Mouse (Mus musculus) ES-E14 (cell line): ENCODE measurements around the gene Zfp865. TPM values are rescaled to one million over a fixed set of nuclear protein-coding genes. Genes with fewer than 3 reads are reported as not detected.

Experiments
- DNase-seq: peaks from one replicate; pipeline ENCODE4 v3.0.0-alpha.2; 2013; ENCODE audit warnings: low read depth, low spot score
- H3K27ac ChIP-seq: 2 replicates; pipeline ENCODE4 v1.5.1; 2012; ENCODE audit warnings: low read depth, mild to moderate bottlenecking, low read length, moderate library complexity, mixed read lengths; ENCODE audit not compliant: poor library complexity, insufficient read depth, severe bottlenecking
- H3K36me3 ChIP-seq: 2 replicates; pipeline ENCODE4 v1.6.1; 2012; ENCODE audit warnings: mild to moderate bottlenecking, low read length, moderate library complexity, mixed read lengths; ENCODE audit not compliant: control insufficient read depth, poor library complexity, insufficient read depth, severe bottlenecking
- H3K4me1 ChIP-seq, 2 experiments: fragments of 150-350 bp in 1 of 2; sonication (generic) in 1 of 2; 2 replicates each; pipeline ENCODE4 v1.6.1; 2012; ENCODE audit warnings: low read length in 2 of 2, mild to moderate bottlenecking in 1 of 2, mixed read lengths in 1 of 2; ENCODE audit not compliant: control insufficient read depth in 2 of 2, insufficient read depth in 2 of 2, poor library complexity in 1 of 2
- H3K4me3 ChIP-seq, 2 experiments: fragments of 150-350 bp in 1 of 2; sonication (generic) in 1 of 2; 2 replicates each; pipeline ENCODE4 v1.5.1; 2012; ENCODE audit warnings: low read length in 2 of 2, low read depth in 1 of 2, mild to moderate bottlenecking in 1 of 2, mixed read lengths in 1 of 2; ENCODE audit not compliant: insufficient read depth in 1 of 2, poor library complexity in 1 of 2, severe bottlenecking in 1 of 2
- H3K9ac ChIP-seq: 2 replicates; pipeline ENCODE4 v1.6.1; 2012; ENCODE audit warnings: low read depth, mild to moderate bottlenecking, low read length, mixed read lengths; ENCODE audit not compliant: poor library complexity, insufficient read depth, severe bottlenecking
- H3K9me3 ChIP-seq: fragments of 150-350 bp; sonication (generic); 2 replicates; pipeline ENCODE4 v1.6.1; 2012; ENCODE audit warnings: low read depth, mild to moderate bottlenecking, low read length; ENCODE audit not compliant: control insufficient read depth, insufficient read depth
- CHD2 ChIP-seq: IDR thresholded peaks from 2 replicates; pipeline ENCODE4 v1.6.1; 2014; ENCODE audit warnings: mild to moderate bottlenecking, low read depth, low read length, inconsistent platforms
- HCFC1 ChIP-seq: IDR thresholded peaks from 2 replicates; pipeline ENCODE4 v1.6.1; 2012; ENCODE audit warnings: low read length, inconsistent platforms, borderline replicate concordance; ENCODE audit not compliant: insufficient read depth
- MAFK ChIP-seq: IDR thresholded peaks from 2 replicates; pipeline ENCODE4 v1.6.1; 2014; ENCODE audit warnings: mild to moderate bottlenecking, low read depth, low read length, inconsistent platforms; ENCODE audit not compliant: insufficient read depth
- ZC3H11A ChIP-seq: IDR thresholded peaks from 2 replicates; pipeline ENCODE4 v1.6.1; 2012; ENCODE audit warnings: low read depth, mild to moderate bottlenecking, inconsistent platforms, low read length, borderline replicate concordance
- ZNF384 ChIP-seq: IDR thresholded peaks from 2 replicates; pipeline ENCODE4 v1.6.1; 2012; ENCODE audit warnings: low read depth, low read length, inconsistent platforms
- in situ Hi-C, 2 experiments: fragments of 600-800 bp; cut with MboI; formaldehyde crosslinking; loops; one replicate each; pipeline ENCODE4 v1.15.1; 2025; ENCODE audit warnings: low sequenced_read_pairs in 2 of 2, inconsistent platforms in 1 of 2; ENCODE audit not compliant: unreplicated experiment in 2 of 2
- total RNA-seq: library from RNA; depleted of rRNA; stranded (reverse); fragments of 300-350 nt; gene quantifications from 2 replicates; pipeline ENCODE4 v1.2.3, GENCODE M21; 2012

Gene Zfp865
- total RNA-seq, 1 experiment: 12.9 TPM

DNA sequence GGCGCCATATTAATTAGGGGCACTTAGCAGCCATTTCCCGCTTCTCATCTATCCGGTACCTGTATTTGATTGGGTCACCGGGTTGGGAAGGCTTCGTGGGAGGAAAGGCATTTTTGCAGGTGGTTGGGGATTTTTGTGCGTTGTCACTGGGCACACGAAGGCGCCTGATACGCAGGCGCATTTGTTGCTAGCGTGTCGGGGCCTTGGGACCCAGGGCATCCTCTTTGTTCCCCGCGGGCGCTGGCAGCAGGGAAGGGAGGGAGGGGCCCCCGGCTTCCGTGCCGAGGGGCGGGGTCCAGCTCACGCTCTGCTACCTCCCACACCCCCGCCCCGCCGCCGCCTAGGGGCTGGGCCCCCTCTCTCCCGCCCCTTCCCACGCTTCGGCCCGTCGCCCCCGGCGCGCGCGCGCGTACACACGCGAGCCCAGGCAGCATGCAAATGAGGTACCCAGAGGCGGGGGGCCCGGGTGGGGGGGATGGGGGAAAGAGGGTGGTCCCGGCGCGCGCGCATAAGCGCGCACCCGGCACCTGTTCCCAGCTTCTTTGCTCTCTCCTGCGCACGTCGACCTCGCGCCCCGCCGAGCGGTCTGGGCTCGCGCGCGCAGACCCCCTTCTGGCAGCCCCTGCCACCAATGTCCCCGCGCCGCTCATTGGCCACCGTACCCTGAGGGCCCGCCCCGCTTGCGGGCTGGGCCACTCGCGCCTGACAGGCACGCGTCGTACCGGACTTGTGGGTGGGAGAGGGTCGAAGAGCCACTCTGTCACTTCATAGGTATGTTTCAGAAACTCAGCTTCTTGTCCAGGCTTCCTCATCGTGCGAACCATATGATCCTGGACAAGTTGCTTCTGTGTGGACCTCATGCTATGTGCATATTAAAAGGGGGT lies 4.8 kb upstream of the Zfp865 start, which contains the start of gene Gm44973:
Gm44973 (plus strand) TSS at position 379 of the 884 bp plus-strand sequence.
- in situ Hi-C loops: no loop called here

DNA sequence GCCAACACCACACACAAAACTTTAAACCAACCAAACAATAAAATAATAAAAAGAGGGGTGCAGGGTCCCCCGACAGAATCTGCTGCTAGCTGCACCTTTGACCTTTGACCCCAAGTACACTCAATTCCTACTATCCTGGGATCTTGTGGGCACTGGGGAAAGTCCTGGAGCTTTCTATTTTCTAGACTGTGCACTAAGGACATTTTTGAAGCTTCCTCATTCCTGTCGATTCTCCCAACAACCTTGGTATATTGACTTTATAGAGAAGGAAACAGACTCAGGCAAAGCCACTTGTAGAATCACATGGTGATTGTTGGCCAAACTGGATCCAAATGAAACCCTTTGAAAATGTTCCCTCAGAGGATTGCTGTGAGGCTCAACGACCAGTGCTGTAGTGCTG lies 4.1 kb upstream of the Zfp865 start:
- TF ChIP-seq ZC3H11A (no peak), MAFK (no peak), ZNF384 (no peak), HCFC1 (no peak), CHD2 (no peak)

More for the DNA sequence above, 4.8 kb upstream of the Zfp865 start, which contains the start of gene Gm44973:
- H3K4me3 ChIP-seq: peak within 1 kb of the TSS; percentile 95 to 98
- peaks cover 22% of the 10 kb centered on the region for H3K36me3 ChIP-seq
- H3K9me3 ChIP-seq: no peaks in the 10 kb centered on the region
- H3K9ac ChIP-seq: peak within 1 kb of the TSS; percentile 100
- H3K4me1 ChIP-seq: peaks cover 7 to 24% of the 10 kb centered on the region in 2 experiments; a peak in 3 of 4 replicates
- peak; percentile 89 for DNase-seq
- peak within 1 kb of the TSS; percentile 100 for H3K27ac ChIP-seq
- TF ChIP-seq CHD2 (no peak), MAFK (peak; percentile 67)

DNA sequence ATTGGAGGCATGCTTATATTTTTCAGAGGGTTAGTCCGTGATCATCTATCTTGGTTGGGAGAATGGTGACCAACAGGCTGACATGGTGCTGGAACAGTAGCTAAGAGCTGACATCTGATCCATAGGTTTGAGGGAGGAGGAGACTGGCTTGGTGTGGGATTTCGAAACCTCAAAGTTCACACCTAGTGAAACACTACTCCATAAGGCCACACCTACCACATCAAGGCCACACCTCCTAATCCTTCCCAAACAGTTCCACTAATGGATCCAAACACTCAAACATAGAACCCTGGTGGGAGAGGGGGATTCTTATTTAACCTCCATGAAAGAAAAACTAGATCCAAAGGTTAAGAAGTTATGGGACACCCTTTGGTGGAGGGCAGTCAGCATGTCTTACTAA lies 3.3 kb upstream of the Zfp865 start:
- H3K9ac ChIP-seq: no peak overlapping the region
- peaks cover 7% of the 10 kb centered on the region for H3K36me3 ChIP-seq
- H3K27ac ChIP-seq: no peak overlapping the region
- in situ Hi-C loops: no loop called here
- TF ChIP-seq HCFC1 (no peak), CHD2 (no peak), ZC3H11A (no peak), ZNF384 (no peak), MAFK (no peak)
- H3K4me3 ChIP-seq: no peak overlapping the region
- DNase-seq: no peak
- H3K4me1 ChIP-seq: peaks cover 7 to 15% of the 10 kb centered on the region in 2 experiments; a peak in 3 of 4 replicates
- H3K9me3 ChIP-seq: no peaks in the 10 kb centered on the region

More for the DNA sequence above, 4.1 kb upstream of the Zfp865 start:
- H3K4me3 ChIP-seq: peak overlapping the region; percentile 71 to 95
- no peak overlapping the region; the same call in 1 of the 2 replicates for H3K27ac ChIP-seq
- H3K9ac ChIP-seq: peak overlapping the region; percentile 63; the same call in 1 of the 2 replicates
- H3K9me3 ChIP-seq: no peaks in the 10 kb centered on the region
- in situ Hi-C loops: no loop called here
- peaks cover 15% of the 10 kb centered on the region for H3K36me3 ChIP-seq
- peaks cover 7 to 23% of the 10 kb centered on the region in 2 experiments; a peak in 3 of 4 replicates for H3K4me1 ChIP-seq
- DNase-seq: no peak

DNA sequence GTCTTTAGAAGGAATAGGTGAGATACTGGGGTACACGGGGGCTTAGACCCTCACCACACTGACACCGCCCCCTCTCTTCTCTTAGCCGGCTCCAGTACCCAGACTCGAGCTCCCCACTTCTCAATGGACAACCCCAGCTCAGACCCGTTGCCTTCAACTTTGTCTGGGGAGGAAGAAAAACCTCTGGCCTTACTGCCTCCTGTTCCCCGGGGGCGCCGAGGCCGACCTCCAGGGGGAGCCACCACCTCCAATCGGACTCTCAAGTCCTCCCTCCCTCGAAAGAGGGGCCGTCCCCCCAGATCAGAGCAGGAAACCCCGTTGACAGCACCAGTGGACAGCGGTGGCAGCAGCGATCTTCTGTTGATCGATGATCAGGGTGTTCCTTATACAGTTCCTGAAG lies 2.8 kb upstream of the Zfp865 start:
- in situ Hi-C loops: no loop called here
- H3K4me1 ChIP-seq: peaks cover 7 to 17% of the 10 kb centered on the region in 2 experiments; a peak in 3 of 4 replicates
- TF ChIP-seq ZNF384: no peak
- TF ChIP-seq ZC3H11A: no peak
- no peak for DNase-seq
- H3K27ac ChIP-seq: no peak overlapping the region
- peak overlapping the region; percentile 23 to 38; a peak in 3 of 4 replicates for H3K4me3 ChIP-seq
- peak overlapping the region; percentile 40; the same call in 1 of the 2 replicates for H3K9ac ChIP-seq
- no peaks in the 10 kb centered on the region for H3K9me3 ChIP-seq
- peaks cover 8% of the 10 kb centered on the region for H3K36me3 ChIP-seq
